Mouse (Mus musculus): ENCODE measurements around the gene Tmem183a.
A peak's percentile ranks its signal among the peaks of the same experiment; 100 is the strongest.

Tmem183a gene

GRCm38 (mm10) chr1:134344005-134344950 lies 17.5 kb downstream of the Tmem183a start:
- peak; percentile 84 to 87 for DNase-seq (ENCODE audit: low spot score in 2 of 2)

- no peak for DNase-seq (ENCODE audit: low spot score in 2 of 2)
These were observed 18.2 kb downstream of the Tmem183a start for GRCm38 (mm10) chr1:134343567-134343966.

GRCm38 (mm10) chr1:134342781-134343310 lies 18.9 kb downstream of the Tmem183a start:
- DNase-seq (ENCODE audit: low spot score in 2 of 2), result no peak

- no peak for DNase-seq (ENCODE audit: low spot score in 2 of 2)
These were observed 19.5 kb downstream of the Tmem183a start for GRCm38 (mm10) chr1:134342278-134342664.

- DNase-seq (ENCODE audit: low spot score in 2 of 2), result no peak
These were observed 20.0 kb downstream of the Tmem183a start for GRCm38 (mm10) chr1:134341641-134342277.

- no peak for DNase-seq (ENCODE audit: low spot score in 2 of 2)
These were observed 21.8 kb downstream of the Tmem183a start for GRCm38 (mm10) chr1:134339757-134340619.

GRCm38 (mm10) chr1:134339162-134339561 lies 22.6 kb downstream of the Tmem183a start:
- no peak for DNase-seq (ENCODE audit: low spot score in 2 of 2)

GRCm38 (mm10) chr1:134336958-134337710 lies 24.6 kb downstream of the Tmem183a start:
- no peak for DNase-seq (ENCODE audit: low spot score in 2 of 2)

GRCm38 (mm10) chr1:134335924-134336810 lies 25.6 kb downstream of the Tmem183a start:
- DNase-seq (ENCODE audit: low spot score in 2 of 2), result no peak

GRCm38 (mm10) chr1:134335211-134335923 lies 26.4 kb downstream of the Tmem183a start:
- DNase-seq (ENCODE audit: low spot score in 2 of 2), result peak in 1 of 2 experiments; percentile 67

GRCm38 (mm10) chr1:134334111-134334827 lies 27.5 kb downstream of the Tmem183a start:
- no peak for DNase-seq (ENCODE audit: low spot score in 2 of 2)

GRCm38 (mm10) chr1:134333371-134334110 lies 28.2 kb downstream of the Tmem183a start:
- no peak for DNase-seq (ENCODE audit: low spot score in 2 of 2)

- DNase-seq (ENCODE audit: low spot score in 2 of 2), result peak; percentile 53 to 74
These were observed 29.0 kb downstream of the Tmem183a start, which contains the start of gene Ppfia4 for GRCm38 (mm10) chr1:134332770-134333271. Gene Ppfia4 (minus strand): TSS chr1:134332928.

GRCm38 (mm10) chr1:134331879-134332635 lies 29.7 kb downstream of the Tmem183a start:
- peak in 1 of 2 experiments; percentile 68 for DNase-seq (ENCODE audit: low spot score in 2 of 2)

GRCm38 (mm10) chr1:134326841-134327346 lies 34.9 kb downstream of the Tmem183a start:
- DNase-seq (ENCODE audit: low spot score in 2 of 2), result no peak

GRCm38 (mm10) chr1:134322591-134322990 lies 39.2 kb downstream of the Tmem183a start:
- DNase-seq (ENCODE audit: low spot score in 2 of 2), result no peak

Measured in frontal cortex, postnatal 10 days (tissue).